Mouse (Mus musculus) retina, adult 2 months (tissue): ENCODE data around the gene Aloxe3.

Source experiments
- DNase-seq: peaks from one replicate; pipeline ENCODE4 v3.0.0-alpha.2; 2012; ENCODE audit warnings: low read depth, low spot score

Gene Aloxe3

GRCm38 (mm10) chr11:69109032-69109900, 16.4 kb upstream of the Aloxe3 start:
- no peak for DNase-seq

GRCm38 (mm10) chr11:69110319-69111046, 15.2 kb upstream of the Aloxe3 start:
- no peak for DNase-seq

- no peak for DNase-seq
These were observed 14.5 kb upstream of the Aloxe3 start for GRCm38 (mm10) chr11:69111051-69111810.

- no peak for DNase-seq
These were observed 13.8 kb upstream of the Aloxe3 start for GRCm38 (mm10) chr11:69111865-69112264.

- DNase-seq: no peak
These were observed 11.7 kb upstream of the Aloxe3 start for GRCm38 (mm10) chr11:69114018-69114417.

GRCm38 (mm10) chr11:69114621-69115020, 11.1 kb upstream of the Aloxe3 start:
- DNase-seq: no peak

GRCm38 (mm10) chr11:69116843-69117242, 8.9 kb upstream of the Aloxe3 start:
- DNase-seq: no peak

GRCm38 (mm10) chr11:69117737-69118695, 7.7 kb upstream of the Aloxe3 start:
- no peak for DNase-seq

GRCm38 (mm10) chr11:69118765-69119164, 6.9 kb upstream of the Aloxe3 start:
- peak; percentile 84 for DNase-seq

- DNase-seq: no peak
These were observed 6.1 kb upstream of the Aloxe3 start for GRCm38 (mm10) chr11:69119446-69120155.

GRCm38 (mm10) chr11:69120221-69121000, 5.3 kb upstream of the Aloxe3 start, which contains the start of gene Hes7:
TSS of gene Hes7 (plus strand) at chr11:69120404.
- DNase-seq: no peak

GRCm38 (mm10) chr11:69121001-69121740, 4.5 kb upstream of the Aloxe3 start:
- DNase-seq: no peak

GRCm38 (mm10) chr11:69121741-69122335, 3.9 kb upstream of the Aloxe3 start:
- DNase-seq: no peak

- no peak for DNase-seq
These were observed 3.3 kb upstream of the Aloxe3 start, which contains the start of gene 9130213A22Rik for GRCm38 (mm10) chr11:69122336-69122951. TSS of gene 9130213A22Rik (minus strand) at chr11:69122589.

- DNase-seq: peak; percentile 79
These were observed 2.5 kb upstream of the Aloxe3 start for GRCm38 (mm10) chr11:69123056-69123692.

- peak; percentile 72 for DNase-seq
These were observed 1.8 kb upstream of the Aloxe3 start for GRCm38 (mm10) chr11:69123693-69124497.
